Mouse (Mus musculus) lung, postnatal 0 days (tissue): ENCODE results near the gene Mad1l1. TPM values are rescaled to one million over a fixed set of nuclear protein-coding genes. Genes with fewer than 3 reads are reported as not detected.
A peak's percentile ranks its signal among the peaks of the same experiment; 100 is the strongest.

ENCODE experiments used
- ATAC-seq: fragments of 200-750 bp; cut with Nextera tagmentation; 2 replicates; pipeline ENCODE4 v1.8.0; 2017; ENCODE audit warnings: moderate library complexity
- DNase-seq: peaks from one replicate; pipeline ENCODE4 v3.0.0-alpha.2; 2016; ENCODE audit warnings: low spot score
- H3K27ac ChIP-seq: fragments of 300-500 bp; sonication (generic); 2 replicates; pipeline ENCODE4 v1.5.1; 2014; ENCODE audit warnings: antibody characterized with exemption, mild to moderate bottlenecking, low read length, mixed read lengths
- H3K27me3 ChIP-seq: fragments of 300-500 bp; sonication (generic); replicated peaks from 2 replicates; pipeline ENCODE4 v1.6.1; 2014; ENCODE audit warnings: low read length, mixed read lengths; ENCODE audit not compliant: insufficient read depth
- H3K36me3 ChIP-seq: fragments of 300-500 bp; sonication (generic); 2 replicates; pipeline ENCODE4 v1.6.1; 2014; ENCODE audit warnings: low read length, mixed read lengths; ENCODE audit not compliant: insufficient read depth
- H3K4me1 ChIP-seq: fragments of 300-500 bp; sonication (generic); 2 replicates; pipeline ENCODE4 v1.6.1; 2014; ENCODE audit warnings: antibody characterized with exemption, low read depth, low read length, mixed read lengths; ENCODE audit not compliant: insufficient read depth
- H3K4me2 ChIP-seq: fragments of 300-500 bp; sonication (generic); replicated peaks from 2 replicates; pipeline ENCODE4 v1.6.1; 2014; ENCODE audit warnings: low read depth, mild to moderate bottlenecking, low read length, moderate library complexity, mixed read lengths
- H3K4me3 ChIP-seq: fragments of 300-500 bp; sonication (generic); 2 replicates; pipeline ENCODE4 v1.5.1; 2014; ENCODE audit warnings: low read depth, low read length
- H3K9ac ChIP-seq: fragments of 300-500 bp; sonication (generic); replicated peaks from 2 replicates; pipeline ENCODE4 v1.6.1; 2014; ENCODE audit warnings: low read depth, mild to moderate bottlenecking
- H3K9me3 ChIP-seq: fragments of 300-500 bp; sonication (generic); 2 replicates; pipeline ENCODE4 v1.6.1; 2016; ENCODE audit warnings: low read length, mixed read lengths
- CTCF ChIP-seq: IDR thresholded peaks from 2 replicates; pipeline ENCODE4 v1.5.1; 2016; ENCODE audit warnings: antibody characterized with exemption, mild to moderate bottlenecking
- EP300 ChIP-seq: IDR thresholded peaks from 2 replicates; pipeline ENCODE4 v1.6.1; 2016; ENCODE audit warnings: antibody characterized with exemption, mild to moderate bottlenecking, control low read depth
- WGBS: fragments of 180-500 bp; shearing (Covaris S2); extraction: QIAGEN DNeasy Blood & Tissue Kit; methylation state at CpG from one replicate; pipeline ENCODE4 v1.1.7; 2014; 5-methylcytosine and 5-hydroxymethylcytosine counted together
- polyA plus RNA-seq: library from polyadenylated mRNA; unstranded; fragments of >200 nt; fragmentation: Nextera tagmentation; extraction: Ambion mirVana; gene quantifications from 2 replicates; pipeline ENCODE4 v1.2.1, GENCODE M21; 2015

Mad1l1 gene
- polyA plus RNA-seq, 1 experiment from 2014 or later, result 18.4 TPM

- H3K27ac ChIP-seq, result no peak overlapping the region
- no peak for ATAC-seq
Observed at GRCm38 (mm10) chr5:140110024-140110423, 211.3 kb downstream of the Mad1l1 start.

DNA sequence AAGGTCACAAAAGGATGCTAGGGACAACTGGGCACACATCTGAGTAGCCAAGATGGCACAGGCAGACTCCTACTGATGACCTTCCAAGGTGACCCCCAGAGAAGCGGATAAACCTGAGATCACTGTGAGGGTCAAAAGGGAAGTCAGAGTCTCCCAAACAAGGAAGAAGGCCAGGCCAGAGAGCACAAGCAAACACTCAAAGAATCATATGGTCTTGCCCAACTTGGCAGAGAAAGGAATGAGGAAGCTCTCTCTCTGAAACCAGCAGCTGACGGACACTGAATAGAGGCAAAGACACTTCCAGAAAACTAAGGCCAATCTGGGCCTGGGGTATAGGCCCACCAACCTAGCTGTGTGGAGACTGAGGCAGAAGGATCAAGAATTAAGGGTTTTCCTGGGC is 213.4 kb downstream of the Mad1l1 start:
- 57% methylated on average over 2 of the region's 2 CpGs for WGBS
- Histone ChIP-seq H3K27ac (no peak overlapping the region), H3K9me3 (no peaks in the 10 kb centered on the region), H3K36me3 (no peaks in the 10 kb centered on the region), H3K4me2 (no peak overlapping the region), H3K4me3 (no peak overlapping the region), H3K9ac (no peak overlapping the region), H3K4me1 (no peaks in the 10 kb centered on the region), H3K27me3 (no peaks in the 10 kb centered on the region)
- DNase-seq, result peak; percentile 81
- TF ChIP-seq CTCF (no peak), EP300 (peak; percentile 80)
- ATAC-seq, result peak; percentile 47

More at GRCm38 (mm10) chr5:140110024-140110423, 211.3 kb downstream of the Mad1l1 start:
- WGBS, result 47% methylated on average over 3 of the region's 3 CpGs
- Histone ChIP-seq H3K4me1 (peaks cover under 1% of the 10 kb centered on the region; the same call in 1 of the 2 replicates), H3K9ac (no peak overlapping the region), H3K27me3 (no peaks in the 10 kb centered on the region), H3K4me2 (no peak overlapping the region), H3K9me3 (no peaks in the 10 kb centered on the region), H3K36me3 (no peaks in the 10 kb centered on the region), H3K4me3 (no peak overlapping the region)
- no peak for TF ChIP-seq CTCF
- no peak for TF ChIP-seq EP300
- no peak for DNase-seq

- 71% methylated on average over 3 of the region's 3 CpGs for WGBS
- Histone ChIP-seq H3K36me3 (no peaks in the 10 kb centered on the region), H3K9ac (no peak overlapping the region), H3K9me3 (no peaks in the 10 kb centered on the region), H3K4me2 (no peak overlapping the region), H3K27ac (no peak overlapping the region), H3K27me3 (no peaks in the 10 kb centered on the region), H3K4me3 (no peak overlapping the region), H3K4me1 (no peaks in the 10 kb centered on the region)
- TF ChIP-seq EP300 (peak; percentile 59), CTCF (no peak)
- ATAC-seq (peak; percentile 59), DNase-seq (peak; percentile 62)
Observed at GRCm38 (mm10) chr5:140106051-140106450, 215.3 kb downstream of the Mad1l1 start.

- no peak overlapping the region for H3K9ac ChIP-seq
- DNase-seq (no peak), ATAC-seq (no peak)
- no peak overlapping the region for H3K4me3 ChIP-seq
- no peaks in the 10 kb centered on the region for H3K36me3 ChIP-seq
- TF ChIP-seq CTCF, result no peak
- no peak for TF ChIP-seq EP300
- H3K4me1 ChIP-seq, result no peaks in the 10 kb centered on the region
- H3K27ac ChIP-seq, result no peak overlapping the region
- no peaks in the 10 kb centered on the region for H3K27me3 ChIP-seq
- WGBS, result 90% methylated on average over 1 of the region's 1 CpGs
- H3K4me2 ChIP-seq, result no peak overlapping the region
- no peaks in the 10 kb centered on the region for H3K9me3 ChIP-seq
Observed at GRCm38 (mm10) chr5:140104891-140105290, 216.5 kb downstream of the Mad1l1 start.

DNA sequence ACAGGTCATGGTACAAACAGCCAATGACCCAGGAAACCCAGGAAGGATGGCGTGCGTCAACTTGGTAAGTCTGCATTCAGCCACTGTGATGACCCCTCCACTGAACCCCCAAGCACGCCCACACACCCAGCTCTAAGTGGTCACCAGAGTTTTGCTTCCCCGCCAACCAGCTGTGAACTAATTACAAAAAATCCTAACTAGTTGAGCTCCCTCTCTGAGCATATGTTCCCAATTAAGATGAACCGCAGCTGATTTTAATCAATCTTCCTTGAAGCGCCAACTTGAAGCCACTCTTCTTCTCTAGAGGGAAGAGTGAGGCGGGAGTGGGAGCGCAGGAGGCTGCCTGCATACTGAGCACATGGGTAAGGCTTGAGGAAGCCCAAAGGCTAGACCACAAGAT is 218.6 kb downstream of the Mad1l1 start:
- H3K4me1 ChIP-seq, result no peaks in the 10 kb centered on the region
- 86% methylated on average over 8 of the region's 8 CpGs for WGBS
- no peaks in the 10 kb centered on the region for H3K36me3 ChIP-seq
- no peak overlapping the region for H3K9ac ChIP-seq
- TF ChIP-seq CTCF, result no peak
- TF ChIP-seq EP300, result no peak
- H3K4me2 ChIP-seq, result no peak overlapping the region
- no peaks in the 10 kb centered on the region for H3K9me3 ChIP-seq
- H3K4me3 ChIP-seq, result no peak overlapping the region
- H3K27ac ChIP-seq, result no peak overlapping the region
- DNase-seq (no peak), ATAC-seq (no peak)
- H3K27me3 ChIP-seq, result no peaks in the 10 kb centered on the region

GRCm38 (mm10) chr5:140101409-140102009 is 219.8 kb downstream of the Mad1l1 start:
- no peak overlapping the region for H3K4me2 ChIP-seq
- no peak for ATAC-seq
- whole genome bisulfite sequencing, result 90% methylated on average over 14 of the region's 14 CpGs
- no peaks in the 10 kb centered on the region for H3K27me3 ChIP-seq
- H3K9ac ChIP-seq, result no peak overlapping the region
- H3K9me3 ChIP-seq, result no peaks in the 10 kb centered on the region
- H3K4me3 ChIP-seq, result no peak overlapping the region
- no peak overlapping the region for H3K27ac ChIP-seq
- H3K36me3 ChIP-seq, result no peaks in the 10 kb centered on the region
- H3K4me1 ChIP-seq, result no peaks in the 10 kb centered on the region
- TF ChIP-seq EP300 (no peak), CTCF (no peak)
- DNase-seq, result no peak

DNA sequence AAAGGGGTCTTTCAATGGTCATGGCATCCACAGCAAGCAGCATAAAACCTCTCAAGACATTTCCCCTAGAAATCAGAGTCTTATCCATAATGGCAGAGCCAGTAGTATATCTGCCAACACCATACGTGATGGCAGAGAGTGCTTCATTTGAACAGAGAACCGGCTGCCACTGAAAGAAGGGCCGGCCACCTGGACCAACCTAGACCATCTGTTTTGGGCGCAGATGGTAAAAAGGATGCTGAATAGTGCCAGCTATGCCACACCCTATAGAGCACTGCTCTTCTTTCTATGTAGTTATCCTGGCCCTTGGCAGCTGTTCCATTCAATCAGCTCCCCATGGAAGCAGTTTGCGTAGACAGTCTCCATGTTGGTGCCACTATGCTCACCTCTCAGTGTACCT is 222.6 kb downstream of the Mad1l1 start:
- H3K27me3 ChIP-seq, result no peaks in the 10 kb centered on the region
- H3K4me3 ChIP-seq, result no peak overlapping the region
- no peak overlapping the region for H3K27ac ChIP-seq
- H3K4me1 ChIP-seq, result no peaks in the 10 kb centered on the region
- H3K4me2 ChIP-seq, result no peak overlapping the region
- H3K9me3 ChIP-seq, result no peaks in the 10 kb centered on the region
- ATAC-seq (no peak), DNase-seq (no peak)
- H3K36me3 ChIP-seq, result no peaks in the 10 kb centered on the region
- no peak overlapping the region for H3K9ac ChIP-seq
- WGBS, result 95% methylated on average over 5 of the region's 5 CpGs
- TF ChIP-seq CTCF (no peak), EP300 (no peak)
